Mouse (Mus musculus): ENCODE results near the gene Gm853.

Gm853 gene

GRCm38 (mm10) chr4:130174335-130175031, 47.7 kb downstream of the Gm853 start:
- DNase-seq (ENCODE audit: low spot score in 2 of 2), result no peak

GRCm38 (mm10) chr4:130173911-130174311, 48.3 kb downstream of the Gm853 start:
- DNase-seq (ENCODE audit: low spot score in 2 of 2), result no peak

- no peak for DNase-seq (ENCODE audit: low spot score in 2 of 2)
Observed at GRCm38 (mm10) chr4:130173060-130173822, 49.0 kb downstream of the Gm853 start.

GRCm38 (mm10) chr4:130171951-130172765, 50.0 kb downstream of the Gm853 start:
- DNase-seq (ENCODE audit: low spot score in 2 of 2), result no peak

GRCm38 (mm10) chr4:130170362-130170761, 51.8 kb downstream of the Gm853 start:
- no peak for DNase-seq (ENCODE audit: low spot score in 2 of 2)

DNA sequence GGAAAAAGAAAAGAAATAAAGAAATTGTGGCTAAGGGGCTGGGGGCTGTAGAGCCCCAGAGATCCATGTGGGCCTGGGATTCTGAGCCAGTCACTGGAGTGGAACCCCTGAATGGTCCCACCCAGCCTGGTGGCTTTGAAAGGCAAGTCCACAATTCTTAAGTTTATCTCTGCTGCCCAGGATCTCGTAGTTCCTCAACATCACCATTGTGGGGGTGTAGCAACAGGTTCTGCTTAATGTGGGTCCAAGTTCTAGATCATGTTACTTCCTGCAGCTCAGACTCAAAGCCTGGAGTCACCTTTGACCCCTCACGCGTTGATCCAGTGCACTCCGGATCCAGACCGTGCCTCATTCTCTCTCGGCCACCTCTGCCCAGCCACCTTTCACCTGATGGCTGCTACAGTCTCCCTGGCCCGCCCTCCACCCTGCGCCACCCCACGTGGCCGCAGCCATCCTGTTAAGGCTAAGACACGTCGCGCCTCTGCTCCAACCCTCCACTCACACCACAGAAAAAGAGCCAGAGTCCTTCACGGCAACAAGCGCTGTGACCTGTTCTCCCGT, 52.7 kb downstream of the Gm853 start:
- DNase-seq (ENCODE audit: low spot score in 2 of 2), result no peak

GRCm38 (mm10) chr4:130168280-130169183, 53.7 kb downstream of the Gm853 start:
- DNase-seq (ENCODE audit: low spot score in 2 of 2), result peak in 1 of 2 experiments; percentile 36

DNA sequence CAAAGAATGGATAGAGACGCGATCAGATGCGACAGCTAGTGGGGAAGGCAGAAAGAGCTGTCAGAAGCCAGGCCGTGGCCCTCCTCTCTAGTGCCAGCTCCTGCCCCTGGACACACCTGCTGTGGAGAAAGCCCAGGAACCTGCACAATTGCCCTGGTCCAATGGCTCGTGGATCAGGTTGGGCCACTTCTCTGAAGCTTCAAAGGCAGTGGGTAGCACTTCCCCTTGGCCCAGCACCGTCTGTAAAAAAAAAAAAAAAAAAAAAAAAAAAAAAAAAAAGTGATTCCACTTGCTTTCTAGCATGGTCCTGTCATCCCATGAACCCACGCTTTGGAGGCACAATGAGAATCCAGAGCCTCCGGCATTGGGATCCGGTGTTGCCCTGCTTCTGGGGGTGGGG, 54.4 kb downstream of the Gm853 start:
- no peak for DNase-seq (ENCODE audit: low spot score in 2 of 2)

GRCm38 (mm10) chr4:130167321-130167720, 54.9 kb downstream of the Gm853 start:
- no peak for DNase-seq (ENCODE audit: low spot score in 2 of 2)

DNA sequence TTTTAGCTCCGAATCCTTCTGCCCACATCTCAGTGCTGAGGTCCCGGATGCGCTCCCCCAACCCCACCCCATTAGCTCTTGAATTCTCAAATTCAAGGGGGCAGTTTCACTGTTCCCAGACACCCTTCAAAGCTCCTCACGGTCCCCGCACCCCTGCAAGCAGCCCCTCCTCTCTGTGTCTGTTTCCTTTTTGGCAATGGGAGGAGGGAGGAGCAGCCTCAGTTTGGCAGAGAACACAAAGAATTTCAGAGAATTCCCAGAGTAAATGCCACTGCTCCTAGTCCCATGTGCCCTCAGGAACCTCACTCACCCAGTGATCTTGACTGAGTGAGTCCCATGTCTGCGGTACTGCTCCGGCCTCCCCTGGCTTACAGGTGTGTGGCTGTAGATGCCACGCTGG, 55.6 kb downstream of the Gm853 start:
- no peak for DNase-seq (ENCODE audit: low spot score in 2 of 2)

GRCm38 (mm10) chr4:130166061-130166460, 56.1 kb downstream of the Gm853 start:
- no peak for DNase-seq (ENCODE audit: low spot score in 2 of 2)

- no peak for DNase-seq (ENCODE audit: low spot score in 2 of 2)
Observed at GRCm38 (mm10) chr4:130164121-130164520, 58.1 kb downstream of the Gm853 start.

DNA sequence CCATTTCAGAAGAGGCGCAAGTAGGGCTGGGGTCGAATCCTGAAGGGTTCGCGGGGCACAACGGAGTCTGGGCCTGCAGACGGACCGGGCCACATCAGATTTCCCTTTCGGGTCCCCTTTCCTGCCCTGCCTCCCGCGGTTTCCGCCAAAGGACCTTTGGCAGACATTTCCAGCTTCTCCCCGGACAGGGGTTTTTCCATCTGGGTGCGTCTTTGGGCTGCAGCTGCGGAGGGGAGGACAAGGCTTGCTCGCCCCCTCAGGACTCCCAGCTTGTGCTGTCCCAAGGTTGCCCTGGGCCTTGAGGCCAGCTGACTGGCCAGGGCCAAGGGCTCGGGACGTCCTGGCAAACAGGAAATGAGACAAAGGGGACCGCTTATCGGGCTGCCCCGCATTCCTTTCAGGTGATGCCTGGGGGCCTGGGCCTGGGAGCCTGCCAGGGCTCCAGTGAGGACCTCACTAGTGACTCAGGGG, 58.8 kb downstream of the Gm853 start:
- no peak for DNase-seq (ENCODE audit: low spot score in 2 of 2)

- DNase-seq (ENCODE audit: low spot score in 2 of 2), result no peak
Observed at GRCm38 (mm10) chr4:130161349-130161748, 60.9 kb downstream of the Gm853 start.

Measured in frontal cortex, postnatal 14 days (tissue).